In genomic region chr6:22290790-22291189, GRCm38 (mm10) we compare ENCODE assay signal across 36 mouse cellular contexts. TPM values are rescaled to one million over a fixed set of nuclear protein-coding genes. Genes with fewer than 3 reads are reported as not detected.
"Had no signal": no experiment of that assay in that cellular context is flagged by ENCODE, and none has a peak within 500 bp of the region (broad histone marks: within the 10 kb centered on the region; RNA-seq: fewer than 3 reads in every experiment).

No protein-coding gene starts in this region.

- DNase-seq: left cerebral cortex, postnatal 4 days; liver; liver, embryonic 13.5 days; liver, postnatal 0 days; lung, adult 18-20 months; lung, adult 2 months; lung, embryonic 14.5 days; lung, postnatal 10 days; lung, postnatal 14 days; lung, postnatal 36 days; lung, postnatal 4 days; midbrain, embryonic 14.5 days had no signal

- H3K9me3 ChIP-seq: limb, embryonic 10.5 days; limb, embryonic 12.5 days; limb, embryonic 13.5 days; limb, embryonic 15.5 days; liver, embryonic 12.5 days; liver, embryonic 13.5 days; liver, embryonic 15.5 days; lung, embryonic 15.5 days; megakaryocyte, embryonic 14.5 days; midbrain, embryonic 10.5 days; midbrain, embryonic 12.5 days; midbrain, embryonic 13.5 days had no signal

- H3K4me3 ChIP-seq: left cerebral cortex, adult 2 months; limb, embryonic 10.5 days; limb, embryonic 12.5 days; limb, embryonic 13.5 days; limb, embryonic 15.5 days; liver, embryonic 12.5 days; liver, embryonic 13.5 days; liver, embryonic 15.5 days; lung, embryonic 15.5 days; megakaryocyte, embryonic 14.5 days; midbrain, embryonic 10.5 days; midbrain, embryonic 12.5 days; midbrain, embryonic 13.5 days; myocyte had no signal

- H3K9ac ChIP-seq: limb, embryonic 12.5 days; limb, embryonic 13.5 days; limb, embryonic 15.5 days; liver, embryonic 12.5 days; liver, embryonic 13.5 days; liver, embryonic 14.5 days; liver, embryonic 15.5 days; liver, postnatal 0 days; lung, embryonic 14.5 days; lung, embryonic 15.5 days; midbrain, embryonic 12.5 days; midbrain, embryonic 13.5 days had no signal

- H3K27ac ChIP-seq: left cerebral cortex, adult 2 months; limb, embryonic 10.5 days; limb, embryonic 12.5 days; limb, embryonic 13.5 days; limb, embryonic 15.5 days; liver, embryonic 12.5 days; liver, embryonic 13.5 days; liver, embryonic 14.5 days; liver, embryonic 15.5 days; lung, embryonic 15.5 days; macrophage; midbrain, embryonic 10.5 days; midbrain, embryonic 12.5 days; midbrain, embryonic 13.5 days had no signal

- H3K36me3 ChIP-seq: limb, embryonic 10.5 days; limb, embryonic 12.5 days; limb, embryonic 13.5 days; limb, embryonic 15.5 days; liver, embryonic 12.5 days; liver, embryonic 13.5 days; liver, embryonic 15.5 days; lung, embryonic 15.5 days; midbrain, embryonic 10.5 days; midbrain, embryonic 12.5 days; midbrain, embryonic 13.5 days had no signal

- ATAC-seq: liver, embryonic 12.5 days; liver, postnatal 0 days; lung, postnatal 0 days; midbrain, embryonic 13.5 days; midbrain, embryonic 16.5 days had no signal

- H3K4me2 ChIP-seq: limb, embryonic 12.5 days; limb, embryonic 13.5 days; limb, embryonic 15.5 days; liver, embryonic 11.5 days; liver, embryonic 12.5 days; liver, embryonic 13.5 days; liver, embryonic 15.5 days; lung, embryonic 14.5 days; lung, embryonic 15.5 days; midbrain, embryonic 12.5 days; midbrain, embryonic 13.5 days had no signal

RNA-seq across cellular contexts. Expression of gene Wnt16, which starts 2.8 kb away (rescaled TPM):
- total RNA-seq: liver, adult 2 months; megakaryocyte progenitor cell, adult 5-6 weeks; megakaryocyte, adult 5-6 weeks; megakaryocyte-erythroid progenitor cell, adult 5-6 weeks; monocyte, adult 5-6 weeks had no signal
- polyA plus RNA-seq: liver, adult 2 months; liver, embryonic 13.5 days; liver, embryonic 15.5 days; liver, embryonic 16.5 days; liver, postnatal 0 days; lung, embryonic 14.5 days; macrophage; midbrain, embryonic 13.5 days; midbrain, embryonic 16.5 days; myocyte had no signal
